Mouse (Mus musculus): Measurements from ENCODE around the gene Gm36028.

GRCm38 (mm10) chr16:37867791-37868505 is 7.0 kb upstream of the Gm36028 start, which contains the start of gene Lrrc58:
- no peak for TF ChIP-seq TCF12 (IDR thresholded peaks at IDR 0.05; ENCODE audit: insufficient read depth, poor library complexity, severe bottlenecking)
- TF ChIP-seq POLR2A (IDR thresholded peaks at IDR 0.05; ENCODE audit: insufficient read length, low read depth) = peak; percentile 86
- TF ChIP-seq MYOD1 (IDR thresholded peaks at IDR 0.05; ENCODE audit: control insufficient read depth in 1 of 3, insufficient read length in 2 of 3, low read depth in 2 of 3) = peak in 1 of 3 experiments; percentile 20
